ENCODE assay signal across 8 mouse cellular contexts in genomic region chr1:165707640-165708322, GRCm38 (mm10). TPM values are rescaled to one million over a fixed set of nuclear protein-coding genes. Genes with fewer than 3 reads are reported as not detected.
DNase-seq lines count a peak whose midpoint lies in the region; ATAC-seq and TF ChIP-seq lines count a peak whose summit lies in the region.

No protein-coding gene starts in this region.

- in situ Hi-C loops in CH12.LX (cut with MboI; ENCODE audit: low pct_ligation_motif_present, low pct_unique_long_range_greater_than_20kb, low sequenced_read_pairs), result no loop called here

- TF ChIP-seq EP300 in CH12.LX (IDR thresholded peaks at IDR 0.05; ENCODE audit: low read length), result no peak

- ATAC-seq in forebrain, embryonic 16.5 days, result peak; percentile 72
- ATAC-seq in hindbrain, embryonic 11.5 days (ENCODE audit: low FRiP score), result peak; percentile 74; the same call in 1 of the 2 replicates
- ATAC-seq in limb, embryonic 15.5 days (ENCODE audit: insufficient number of reproducible peaks, low FRiP score, low TSS enrichment, low read depth), result peak; percentile 74; the same call in 1 of the 2 replicates
- peak; percentile 77 for ATAC-seq in midbrain, embryonic 15.5 days (replicated peaks)

- DNase-seq in CH12.LX (ENCODE audit: extremely low read depth), result peak; percentile 68
- DNase-seq in hindbrain, embryonic 11.5 days (ENCODE audit: low spot score), result peak; percentile 64
- no peak for DNase-seq in layer of hippocampus, postnatal 14 days (ENCODE audit: low spot score in 2 of 2)

- peak overlapping the region; percentile 90; the same call in 1 of the 2 replicates for H3K4me2 ChIP-seq in CH12.LX (ENCODE audit: insufficient read depth, low read depth, poor library complexity, severe bottlenecking)
- H3K4me2 ChIP-seq in forebrain, embryonic 16.5 days (ENCODE audit: low read length), result peak overlapping the region; percentile 100
- H3K4me2 ChIP-seq in hindbrain, embryonic 11.5 days (replicated peaks; ENCODE audit: low read depth, low read length), result peak overlapping the region; percentile 98
- peak overlapping the region; percentile 93 for H3K4me2 ChIP-seq in limb, embryonic 15.5 days
- peak overlapping the region; percentile 100 for H3K4me2 ChIP-seq in midbrain, embryonic 15.5 days

- peak overlapping the region; percentile 62 to 85 (median 77) for H3K4me3 ChIP-seq in CH12.LX (replicated peaks in 1 of 3; ENCODE audit: low read depth in 2 of 3, low read length in 2 of 3, poor library complexity in 1 of 3)
- H3K4me3 ChIP-seq in bone marrow macrophage, adult 2 months (ENCODE audit: insufficient read depth, low read length), result peak overlapping the region; percentile 72
- H3K4me3 ChIP-seq in forebrain, embryonic 16.5 days (replicated peaks; ENCODE audit: low read length), result peak overlapping the region; percentile 64
- peak overlapping the region; percentile 67 for H3K4me3 ChIP-seq in hindbrain, embryonic 11.5 days (ENCODE audit: low read depth, low read length)
- peak overlapping the region; percentile 72 for H3K4me3 ChIP-seq in limb, embryonic 15.5 days
- peak overlapping the region; percentile 57 for H3K4me3 ChIP-seq in midbrain, embryonic 15.5 days
- peak overlapping the region; percentile 61 for H3K4me3 ChIP-seq in testis, adult 2 months (ENCODE audit: control insufficient read depth, low read depth, low read length)

- H3K36me3 ChIP-seq in CH12.LX (replicated peaks in 1 of 2; ENCODE audit: control insufficient read depth in 1 of 2, insufficient read depth in 1 of 2, low read length in 1 of 2), result peaks cover 0 to 9% of the 10 kb centered on the region in 2 experiments
- H3K36me3 ChIP-seq in forebrain, embryonic 16.5 days (ENCODE audit: control insufficient read depth, insufficient read depth), result no peaks in the 10 kb centered on the region
- H3K36me3 ChIP-seq in hindbrain, embryonic 11.5 days (ENCODE audit: control insufficient read depth, insufficient read depth, low read length), result no peaks in the 10 kb centered on the region
- no peaks in the 10 kb centered on the region for H3K36me3 ChIP-seq in limb, embryonic 15.5 days
- H3K36me3 ChIP-seq in midbrain, embryonic 15.5 days (replicated peaks), result no peaks in the 10 kb centered on the region
- H3K36me3 ChIP-seq in testis, adult 2 months (ENCODE audit: control insufficient read depth, insufficient read depth, low read length), result no peaks in the 10 kb centered on the region

- H3K27ac ChIP-seq in CH12.LX (ENCODE audit: insufficient read depth, low read depth), result peak overlapping the region; percentile 5; the same call in 1 of the 2 replicates
- peak overlapping the region; percentile 70 for H3K27ac ChIP-seq in bone marrow macrophage, adult 2 months (ENCODE audit: insufficient read depth, low read depth, low read length)
- H3K27ac ChIP-seq in forebrain, embryonic 16.5 days (ENCODE audit: low read length), result no peak overlapping the region
- H3K27ac ChIP-seq in hindbrain, embryonic 11.5 days (ENCODE audit: low read depth, low read length), result no peak overlapping the region
- peak overlapping the region; percentile 63 for H3K27ac ChIP-seq in limb, embryonic 15.5 days
- H3K27ac ChIP-seq in midbrain, embryonic 15.5 days, result peak overlapping the region; percentile 48; the same call in 1 of the 2 replicates
- peak overlapping the region; percentile 56 for H3K27ac ChIP-seq in testis, adult 2 months (ENCODE audit: control insufficient read depth, insufficient read depth, low read depth, low read length)

- no peaks in the 10 kb centered on the region for H3K9me3 ChIP-seq in CH12.LX (replicated peaks; ENCODE audit: low read length)
- no peaks in the 10 kb centered on the region for H3K9me3 ChIP-seq in forebrain, embryonic 16.5 days (ENCODE audit: control insufficient read depth, low read length)
- no peaks in the 10 kb centered on the region for H3K9me3 ChIP-seq in hindbrain, embryonic 11.5 days (ENCODE audit: control insufficient read depth, low read length)
- H3K9me3 ChIP-seq in limb, embryonic 15.5 days, result no peaks in the 10 kb centered on the region
- H3K9me3 ChIP-seq in midbrain, embryonic 15.5 days, result no peaks in the 10 kb centered on the region

- peak; percentile 45; the same call in 1 of the 2 replicates for TF ChIP-seq POLR2A in CH12.LX (IDR thresholded peaks at IDR 0.05; ENCODE audit: low read depth, low read length)
- no peak for TF ChIP-seq POLR2A in bone marrow macrophage, adult 2 months (IDR thresholded peaks at IDR 0.05; ENCODE audit: borderline replicate concordance, low read depth, low read length)
- TF ChIP-seq POLR2A in testis, adult 2 months (IDR thresholded peaks at IDR 0.05; ENCODE audit: control insufficient read depth, low read depth, low read length), result no peak

- H3K27me3 ChIP-seq in CH12.LX (replicated peaks), result no peaks in the 10 kb centered on the region
- H3K27me3 ChIP-seq in forebrain, embryonic 16.5 days (replicated peaks; ENCODE audit: control insufficient read depth, insufficient read depth, low read length), result peaks cover 7% of the 10 kb centered on the region
- H3K27me3 ChIP-seq in hindbrain, embryonic 11.5 days (ENCODE audit: control insufficient read depth, insufficient read depth, low read length), result peaks cover 9% of the 10 kb centered on the region
- no peaks in the 10 kb centered on the region for H3K27me3 ChIP-seq in limb, embryonic 15.5 days
- peaks cover 27% of the 10 kb centered on the region for H3K27me3 ChIP-seq in midbrain, embryonic 15.5 days (replicated peaks)
- no peaks in the 10 kb centered on the region; the same call in 1 of the 2 replicates for H3K27me3 ChIP-seq in testis, adult 2 months (ENCODE audit: control insufficient read depth, insufficient read depth, low read length)

- peaks cover 4% of the 10 kb centered on the region for H3K79me2 ChIP-seq in CH12.LX (replicated peaks; ENCODE audit: control insufficient read depth, extremely low read depth, insufficient read depth, poor library complexity, severe bottlenecking)

- WGBS in forebrain, embryonic 16.5 days, result under 1% methylated on average over 47 of the region's 47 CpGs
- under 1% methylated on average over 37 of the region's 47 CpGs for WGBS in hindbrain, embryonic 11.5 days
- WGBS in limb, embryonic 15.5 days, result under 1% methylated on average over 47 of the region's 47 CpGs
- WGBS in midbrain, embryonic 15.5 days, result under 1% methylated on average over 47 of the region's 47 CpGs

- TF ChIP-seq RAD21 in CH12.LX (IDR thresholded peaks at IDR 0.05; ENCODE audit: low read depth, low read length), result no peak; the same call in 1 of the 2 replicates

- dilution Hi-C loops in CH12.LX (cut with MboI; ENCODE audit: extremely low pct_ligation_motif_present, extremely low pct_unique_long_range_greater_than_20kb, low sequenced_read_pairs), result no loop called here

- TF ChIP-seq CTCF in CH12.LX (conservative IDR thresholded peaks at IDR 0.05 in 1 of 2, IDR thresholded peaks at IDR 0.05 in 1 of 2; ENCODE audit: low read depth in 2 of 2, low read length in 2 of 2), result no peak
- no peak for TF ChIP-seq CTCF in bone marrow macrophage, adult 2 months (IDR thresholded peaks at IDR 0.05; ENCODE audit: low read depth, low read length)
- TF ChIP-seq CTCF in testis, adult 2 months (IDR thresholded peaks at IDR 0.05; ENCODE audit: control insufficient read depth, insufficient read depth, insufficient replicate concordance, low read depth, low read length), result no peak

- peaks cover 31 to 71% of the 10 kb centered on the region in 2 experiments for H3K4me1 ChIP-seq in CH12.LX (ENCODE audit: control insufficient read depth in 1 of 2, insufficient read depth in 2 of 2)
- H3K4me1 ChIP-seq in bone marrow macrophage, adult 2 months (ENCODE audit: control insufficient read depth, insufficient read depth, low read length), result peaks cover 32% of the 10 kb centered on the region
- peaks cover 7% of the 10 kb centered on the region for H3K4me1 ChIP-seq in forebrain, embryonic 16.5 days (replicated peaks; ENCODE audit: control insufficient read depth, insufficient read depth, low read length)
- no peaks in the 10 kb centered on the region for H3K4me1 ChIP-seq in hindbrain, embryonic 11.5 days (replicated peaks; ENCODE audit: control insufficient read depth, insufficient read depth, low read length)
- peaks cover 15% of the 10 kb centered on the region for H3K4me1 ChIP-seq in limb, embryonic 15.5 days
- peaks cover 13% of the 10 kb centered on the region for H3K4me1 ChIP-seq in midbrain, embryonic 15.5 days
- H3K4me1 ChIP-seq in testis, adult 2 months (ENCODE audit: control insufficient read depth, insufficient read depth, low read length), result peaks cover 4% of the 10 kb centered on the region; the same call in 1 of the 2 replicates

- H3K9ac ChIP-seq in CH12.LX (ENCODE audit: insufficient read depth, low read depth), result peak overlapping the region; percentile 27
- H3K9ac ChIP-seq in forebrain, embryonic 16.5 days (replicated peaks; ENCODE audit: low read depth, low read length), result peak overlapping the region; percentile 49
- H3K9ac ChIP-seq in hindbrain, embryonic 11.5 days (ENCODE audit: low read depth, low read length), result peak overlapping the region; percentile 64
- H3K9ac ChIP-seq in limb, embryonic 15.5 days, result peak overlapping the region; percentile 78
- peak overlapping the region; percentile 53 for H3K9ac ChIP-seq in midbrain, embryonic 15.5 days

RNA-seq across cellular contexts. Expression of gene Rcsd1, which starts 1.8 kb away (rescaled TPM):
- total RNA-seq in CH12.LX (2012; rRNA removed), result 20.7 and 22.7 TPM in 2 replicates
- 34.8 and 35.7 TPM in 2 replicates for total RNA-seq in CH12.LX (2014; rRNA removed)
- polyA plus RNA-seq in CH12.LX (2012; ENCODE audit: insufficient read length, low read depth), result 74.8 and 81.1 TPM in 2 replicates
- polyA plus RNA-seq in bone marrow macrophage, adult 2 months (2012; ENCODE audit: insufficient read depth, insufficient read length, missing spikeins), result 59.7 and 60.3 TPM in 2 replicates
- polyA plus RNA-seq in forebrain, embryonic 16.5 days (2015; fragmentation: Nextera tagmentation; extraction: Ambion mirVana), result 8.3 and 9.9 TPM in 2 replicates
- 8.5 and 9.4 TPM in 2 replicates for polyA plus RNA-seq in hindbrain, embryonic 11.5 days (2014; fragmentation: Nextera tagmentation; extraction: Ambion mirVana)
- polyA plus RNA-seq in limb, embryonic 15.5 days (2015; fragmentation: Nextera tagmentation; extraction: Ambion mirVana), result 17.5 and 23.5 TPM in 2 replicates
- 9.6 and 10.2 TPM in 2 replicates for polyA plus RNA-seq in midbrain, embryonic 15.5 days (2015; fragmentation: Nextera tagmentation; extraction: Ambion mirVana)
- 0.89 and 1.1 TPM in 2 replicates for polyA plus RNA-seq in testis, adult 2 months (2012; rRNA removed)
- total RNA-seq in layer of hippocampus, postnatal 14 days (2021), result 1 to 10 TPM; 6.3 to 8.7 TPM

RNA-seq across cellular contexts. Expression of gene Creg1, which starts 55.8 kb away (rescaled TPM):
- total RNA-seq in CH12.LX (2012; rRNA removed), result 22.3 and 23.3 TPM in 2 replicates
- 44.3 and 56.6 TPM in 2 replicates for total RNA-seq in CH12.LX (2014; rRNA removed)
- polyA plus RNA-seq in CH12.LX (2012; ENCODE audit: insufficient read length, low read depth), result 38.2 and 49.1 TPM in 2 replicates
- polyA plus RNA-seq in bone marrow macrophage, adult 2 months (2012; ENCODE audit: insufficient read depth, insufficient read length, missing spikeins), result 889 and 906 TPM in 2 replicates
- 16.6 and 22.5 TPM in 2 replicates for polyA plus RNA-seq in forebrain, embryonic 16.5 days (2015; fragmentation: Nextera tagmentation; extraction: Ambion mirVana)
- polyA plus RNA-seq in hindbrain, embryonic 11.5 days (2014; fragmentation: Nextera tagmentation; extraction: Ambion mirVana), result 38.1 and 38.2 TPM in 2 replicates
- 66.9 and 67.9 TPM in 2 replicates for polyA plus RNA-seq in limb, embryonic 15.5 days (2015; fragmentation: Nextera tagmentation; extraction: Ambion mirVana)
- polyA plus RNA-seq in midbrain, embryonic 15.5 days (2015; fragmentation: Nextera tagmentation; extraction: Ambion mirVana), result 29.3 and 31.6 TPM in 2 replicates
- 30.4 and 36.9 TPM in 2 replicates for polyA plus RNA-seq in testis, adult 2 months (2012; rRNA removed)
- total RNA-seq in layer of hippocampus, postnatal 14 days (2021), result 10 to 100 TPM; 26.1 to 30.8 TPM

Comparison
In these comparisons a context has a peak if more than half of its experiments do, and no peak if none do; other contexts are left out.
1. DNase-seq: peak in CH12.LX (single experiment) and hindbrain, embryonic 11.5 days (single experiment); none in layer of hippocampus, postnatal 14 days (0 of 2).
2. H3K27ac ChIP-seq: peak in CH12.LX (single experiment), bone marrow macrophage, adult 2 months (single experiment), limb, embryonic 15.5 days (single experiment), midbrain, embryonic 15.5 days (single experiment) and testis, adult 2 months (single experiment); none in forebrain, embryonic 16.5 days (single experiment) and hindbrain, embryonic 11.5 days (single experiment).
3. H3K9ac ChIP-seq: peak in every context shown above with its lines; median percentile 78 in limb, embryonic 15.5 days; 64 in hindbrain, embryonic 11.5 days; 53 in midbrain, embryonic 15.5 days; 49 in forebrain, embryonic 16.5 days; 27 in CH12.LX.
4. RNA of gene Creg1, which starts 55.8 kb away (polyA plus RNA-seq): 889 to 906 TPM in bone marrow macrophage, adult 2 months; 66.9 to 67.9 TPM in limb, embryonic 15.5 days, 38.1 to 38.2 TPM in hindbrain, embryonic 11.5 days, 38.2 to 49.1 TPM in CH12.LX, 30.4 to 36.9 TPM in testis, adult 2 months, 29.3 to 31.6 TPM in midbrain, embryonic 15.5 days and 16.6 to 22.5 TPM in forebrain, embryonic 16.5 days; every median in the first group is over 10 times any median in the second.
5. Peak in every context shown above with its lines, with median percentiles within 50 percentile points of each other: H3K4me2 ChIP-seq, H3K4me3 ChIP-seq and ATAC-seq.